Mouse (Mus musculus): ENCODE measurements around the gene Tspan5. TPM values are rescaled to one million over a fixed set of nuclear protein-coding genes. Genes with fewer than 3 reads are reported as not detected.

Gene Tspan5
- polyA plus RNA-seq, 1 experiment = 22.2 TPM

- H3K4me1 ChIP-seq (ENCODE audit: control insufficient read depth, insufficient read depth, low read length) = peaks cover 2% of the 10 kb centered on the region
- H3K9ac ChIP-seq (ENCODE audit: low read depth, poor library complexity, severe bottlenecking) = no peak overlapping the region
- no peaks in the 10 kb centered on the region for H3K27me3 ChIP-seq (ENCODE audit: control insufficient read depth, insufficient read depth, low read length, poor library complexity, severe bottlenecking)
- H3K4me3 ChIP-seq (ENCODE audit: low read depth, low read length) = no peak overlapping the region
- no peaks in the 10 kb centered on the region for H3K36me3 ChIP-seq (ENCODE audit: control insufficient read depth, insufficient read depth, low read length, poor library complexity, severe bottlenecking)
- TF ChIP-seq CTCF (IDR thresholded peaks at IDR 0.05; ENCODE audit: low read depth, low read length) (no peak), POLR2A (IDR thresholded peaks at IDR 0.05; ENCODE audit: insufficient read depth, low read length) (no peak), EP300 (IDR thresholded peaks at IDR 0.05; ENCODE audit: insufficient read depth, low read depth, low read length) (no peak)
- no peaks in the 10 kb centered on the region for H3K9me3 ChIP-seq (replicated peaks; ENCODE audit: control insufficient read depth, insufficient read depth, low read length, poor library complexity, severe bottlenecking)
- no peak overlapping the region for H3K27ac ChIP-seq (ENCODE audit: insufficient read depth, low read length)
Measured at GRCm38 (mm10) chr3:138809509-138809908, 67.5 kb downstream of the Tspan5 start.

- TF ChIP-seq EP300 (IDR thresholded peaks at IDR 0.05; ENCODE audit: insufficient read depth, low read depth, low read length) (peak; percentile 75), POLR2A (IDR thresholded peaks at IDR 0.05; ENCODE audit: insufficient read depth, low read length) (no peak), CTCF (IDR thresholded peaks at IDR 0.05; ENCODE audit: low read depth, low read length) (no peak)
- no peak overlapping the region for H3K4me3 ChIP-seq (ENCODE audit: low read depth, low read length)
- no peaks in the 10 kb centered on the region for H3K36me3 ChIP-seq (ENCODE audit: control insufficient read depth, insufficient read depth, low read length, poor library complexity, severe bottlenecking)
- no peak overlapping the region for H3K9ac ChIP-seq (ENCODE audit: low read depth, poor library complexity, severe bottlenecking)
- H3K27ac ChIP-seq (ENCODE audit: insufficient read depth, low read length) = no peak overlapping the region
- no peaks in the 10 kb centered on the region for H3K27me3 ChIP-seq (ENCODE audit: control insufficient read depth, insufficient read depth, low read length, poor library complexity, severe bottlenecking)
- no peaks in the 10 kb centered on the region for H3K9me3 ChIP-seq (replicated peaks; ENCODE audit: control insufficient read depth, insufficient read depth, low read length, poor library complexity, severe bottlenecking)
- H3K4me1 ChIP-seq (ENCODE audit: control insufficient read depth, insufficient read depth, low read length) = peaks cover 10% of the 10 kb centered on the region
Measured at GRCm38 (mm10) chr3:138812565-138812964, 70.6 kb downstream of the Tspan5 start.

GRCm38 (mm10) chr3:138813139-138813810 lies 71.3 kb downstream of the Tspan5 start:
- TF ChIP-seq EP300 (IDR thresholded peaks at IDR 0.05; ENCODE audit: insufficient read depth, low read depth, low read length) (0 out of 2 replicates have a peak, but pooled peaks have one; percentile 29), CTCF (IDR thresholded peaks at IDR 0.05; ENCODE audit: low read depth, low read length) (no peak)
- H3K36me3 ChIP-seq (ENCODE audit: control insufficient read depth, insufficient read depth, low read length, poor library complexity, severe bottlenecking) = no peaks in the 10 kb centered on the region
- H3K27ac ChIP-seq (ENCODE audit: insufficient read depth, low read length) = no peak overlapping the region; the same call in 1 of the 2 replicates
- no peak overlapping the region for H3K4me3 ChIP-seq (ENCODE audit: low read depth, low read length)
- no peaks in the 10 kb centered on the region for H3K27me3 ChIP-seq (ENCODE audit: control insufficient read depth, insufficient read depth, low read length, poor library complexity, severe bottlenecking)
- H3K4me1 ChIP-seq (ENCODE audit: control insufficient read depth, insufficient read depth, low read length) = peaks cover 10% of the 10 kb centered on the region
- no peak overlapping the region for H3K9ac ChIP-seq (ENCODE audit: low read depth, poor library complexity, severe bottlenecking)
- no peaks in the 10 kb centered on the region for H3K9me3 ChIP-seq (replicated peaks; ENCODE audit: control insufficient read depth, insufficient read depth, low read length, poor library complexity, severe bottlenecking)

- H3K4me3 ChIP-seq (ENCODE audit: low read depth, low read length) = no peak overlapping the region
- H3K27me3 ChIP-seq (ENCODE audit: control insufficient read depth, insufficient read depth, low read length, poor library complexity, severe bottlenecking) = no peaks in the 10 kb centered on the region
- TF ChIP-seq CTCF (IDR thresholded peaks at IDR 0.05; ENCODE audit: low read depth, low read length) (no peak), EP300 (IDR thresholded peaks at IDR 0.05; ENCODE audit: insufficient read depth, low read depth, low read length) (no peak), POLR2A (IDR thresholded peaks at IDR 0.05; ENCODE audit: insufficient read depth, low read length) (no peak)
- H3K27ac ChIP-seq (ENCODE audit: insufficient read depth, low read length) = peak overlapping the region; percentile 26
- H3K9me3 ChIP-seq (replicated peaks; ENCODE audit: control insufficient read depth, insufficient read depth, low read length, poor library complexity, severe bottlenecking) = no peaks in the 10 kb centered on the region
- H3K36me3 ChIP-seq (ENCODE audit: control insufficient read depth, insufficient read depth, low read length, poor library complexity, severe bottlenecking) = no peaks in the 10 kb centered on the region
- peaks cover 13% of the 10 kb centered on the region for H3K4me1 ChIP-seq (ENCODE audit: control insufficient read depth, insufficient read depth, low read length)
- no peak overlapping the region for H3K9ac ChIP-seq (ENCODE audit: low read depth, poor library complexity, severe bottlenecking)
Measured at GRCm38 (mm10) chr3:138814457-138814856, 72.5 kb downstream of the Tspan5 start.

DNA sequence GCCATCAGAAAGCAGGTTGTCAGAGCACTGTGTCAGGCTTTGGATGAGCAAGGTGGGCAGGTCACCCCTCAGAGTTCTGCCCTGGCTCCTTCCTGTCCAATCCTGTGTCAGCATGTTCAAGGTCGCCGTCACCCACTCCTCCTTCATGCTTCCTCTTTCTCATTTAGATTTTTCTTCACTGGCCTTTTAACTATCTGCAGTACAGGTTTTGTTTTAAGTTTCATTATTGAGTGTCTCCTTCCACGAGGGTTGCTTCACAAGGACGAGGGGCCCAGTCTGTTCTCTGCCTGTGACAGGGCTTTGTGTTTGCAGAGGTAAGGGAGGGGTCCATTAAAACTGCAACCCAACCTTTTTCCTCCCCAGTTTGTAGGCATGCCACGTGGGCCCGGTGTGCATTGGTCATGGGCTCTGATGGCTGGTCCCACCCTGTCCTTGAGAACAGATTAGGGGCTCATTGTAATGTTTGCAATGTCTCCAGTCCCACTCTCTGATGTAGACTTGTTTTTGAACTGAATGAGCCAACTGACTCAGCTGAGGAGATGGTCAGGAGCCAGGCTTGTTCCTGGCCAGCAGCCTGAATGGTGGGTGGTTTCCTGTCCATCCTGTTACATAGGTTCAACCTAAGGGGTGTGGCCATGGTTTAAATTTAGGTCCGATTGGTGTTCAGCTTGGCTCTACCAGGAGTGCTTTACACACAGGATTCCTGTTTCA lies 73.3 kb downstream of the Tspan5 start:
- H3K4me1 ChIP-seq (ENCODE audit: control insufficient read depth, insufficient read depth, low read length) = peaks cover 13% of the 10 kb centered on the region
- peak; percentile 33; the same call in 1 of the 2 replicates for TF ChIP-seq EP300 (IDR thresholded peaks at IDR 0.05; ENCODE audit: insufficient read depth, low read depth, low read length)
- no peak for TF ChIP-seq CTCF (IDR thresholded peaks at IDR 0.05; ENCODE audit: low read depth, low read length)
- TF ChIP-seq POLR2A (IDR thresholded peaks at IDR 0.05; ENCODE audit: insufficient read depth, low read length) = no peak
- no peak overlapping the region for H3K4me3 ChIP-seq (ENCODE audit: low read depth, low read length)
- H3K9me3 ChIP-seq (replicated peaks; ENCODE audit: control insufficient read depth, insufficient read depth, low read length, poor library complexity, severe bottlenecking) = no peaks in the 10 kb centered on the region
- no peak overlapping the region for H3K9ac ChIP-seq (ENCODE audit: low read depth, poor library complexity, severe bottlenecking)
- peak overlapping the region; percentile 26 for H3K27ac ChIP-seq (ENCODE audit: insufficient read depth, low read length)
- H3K27me3 ChIP-seq (ENCODE audit: control insufficient read depth, insufficient read depth, low read length, poor library complexity, severe bottlenecking) = no peaks in the 10 kb centered on the region
- H3K36me3 ChIP-seq (ENCODE audit: control insufficient read depth, insufficient read depth, low read length, poor library complexity, severe bottlenecking) = no peaks in the 10 kb centered on the region

All from ES-Bruce4 (cell line).